Mouse (Mus musculus) kidney, adult 18-20 months (tissue): Measurements from ENCODE around the gene Oog1.
"Not testable (repeated sequence)": the region's sequence is repeated elsewhere in the genome, so short reads cannot be mapped to it uniquely, and the experiment has no call there.

Experiments used
- DNase-seq: peaks from one replicate; pipeline ENCODE4 v3.0.0; 2021

Gene Oog1

GRCm38 (mm10) chr12:87602388-87602787 is at the start of gene Oog1:
Gene Oog1, plus strand, starts transcription at chr12:87602688.
- not testable (repeated sequence) for DNase-seq

GRCm38 (mm10) chr12:87601388-87601787 is 1.1 kb upstream of the Oog1 start:
- DNase-seq = not testable (repeated sequence)

- not testable (repeated sequence) for DNase-seq
Observed at GRCm38 (mm10) chr12:87618569-87618968, 16.1 kb downstream of the Oog1 start, which contains the start of gene Gm4027. Gene Gm4027, plus strand, starts transcription at chr12:87618869.

- not testable (repeated sequence) for DNase-seq
Observed at GRCm38 (mm10) chr12:87644520-87644919, 42.0 kb downstream of the Oog1 start, which contains the start of gene Gm16381. Gene Gm16381, minus strand, starts transcription at chr12:87644620.

GRCm38 (mm10) chr12:87652916-87653703 is 50.6 kb downstream of the Oog1 start:
- DNase-seq = not testable (repeated sequence)
